Mouse (Mus musculus): Measurements from ENCODE around the gene Tubgcp2. TPM values are rescaled to one million over a fixed set of nuclear protein-coding genes. Genes with fewer than 3 reads are reported as not detected.
A peak's percentile ranks its signal among the peaks of the same experiment; 100 is the strongest.

The Tubgcp2 gene
- polyA plus RNA-seq, 1 experiment from 2014 or later: 40.5 TPM

GRCm38 (mm10) chr7:139949893-139950282 lies 86.6 kb downstream of the Tubgcp2 start:
- under 1% methylated on average over 15 of the region's 15 CpGs for WGBS
- Histone ChIP-seq H3K9me3 (replicated peaks; ENCODE audit: control insufficient read depth, low read length) (no peaks in the 10 kb centered on the region), H3K27me3 (ENCODE audit: control insufficient read depth, insufficient read depth, low read length) (peaks cover 21% of the 10 kb centered on the region), H3K27ac (ENCODE audit: low read length) (peak overlapping the region; percentile 52; the same call in 1 of the 2 replicates), H3K4me2 (ENCODE audit: low read depth, low read length) (peak overlapping the region; percentile 90), H3K4me1 (ENCODE audit: control insufficient read depth, insufficient read depth, low read length) (peaks cover 3% of the 10 kb centered on the region; the same call in 1 of the 2 replicates), H3K36me3 (ENCODE audit: control insufficient read depth, insufficient read depth, low read length) (no peaks in the 10 kb centered on the region), H3K4me3 (replicated peaks; ENCODE audit: low read length) (peak overlapping the region; percentile 62), H3K9ac (ENCODE audit: low read length) (peak overlapping the region; percentile 76)
- ATAC-seq (ENCODE audit: insufficient read depth, low FRiP score): peak; percentile 80

DNA sequence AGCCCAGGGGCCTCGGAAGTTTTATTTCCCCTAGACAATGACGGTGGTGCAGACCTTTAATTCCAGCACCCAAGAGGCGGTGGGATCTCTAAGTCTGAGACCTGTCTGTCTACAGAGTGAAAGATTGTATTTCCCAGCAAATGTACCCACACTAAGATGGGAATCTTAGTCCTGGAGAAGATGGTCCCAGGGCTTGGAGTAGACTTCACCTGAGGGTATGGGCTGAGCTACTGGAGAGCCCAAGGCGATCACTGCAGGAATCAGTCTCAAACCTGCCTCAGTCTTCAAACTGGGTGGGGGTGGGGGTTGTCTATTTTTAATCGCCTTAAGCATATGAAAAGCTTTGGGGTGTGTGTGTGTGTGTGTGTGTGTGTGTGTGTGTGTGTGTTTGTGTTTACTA lies 90.4 kb downstream of the Tubgcp2 start:
- 47% methylated on average over 5 of the region's 5 CpGs for WGBS
- Histone ChIP-seq H3K4me3 (replicated peaks; ENCODE audit: low read length) (no peak overlapping the region), H3K4me2 (ENCODE audit: low read depth, low read length) (no peak overlapping the region), H3K36me3 (ENCODE audit: control insufficient read depth, insufficient read depth, low read length) (no peaks in the 10 kb centered on the region), H3K4me1 (ENCODE audit: control insufficient read depth, insufficient read depth, low read length) (peaks cover 7% of the 10 kb centered on the region), H3K9ac (ENCODE audit: low read length) (no peak overlapping the region), H3K27ac (ENCODE audit: low read length) (no peak overlapping the region), H3K9me3 (replicated peaks; ENCODE audit: control insufficient read depth, low read length) (no peaks in the 10 kb centered on the region), H3K27me3 (ENCODE audit: control insufficient read depth, insufficient read depth, low read length) (peaks cover 54% of the 10 kb centered on the region)
- no peak for ATAC-seq (ENCODE audit: insufficient read depth, low FRiP score)

MicroRNAs within 50 kb of the gene (microRNA counts, 519-probe panel; counts per million panel counts)
- microRNA mmu-miR-202-3p (2,001 counts per million, percentile 39 among the panel's probes with 10 or more counts), microRNA mmu-miR-202-5p (1,802 counts per million, percentile 32 among the panel's probes with 10 or more counts)

Small RNA genes lying within 50 kb of the gene (microRNA-seq; reads per million reads assigned to microRNA genes)
- gene Mir202 (0.99 reads per million), gene Mir7062 (0.50 reads per million), gene mmu-mir-7686 (not detected)

Other genes starting within 250 kb of the Tubgcp2 start
- 0.53 and 1.1 TPM in 2 replicates for gene Adgra1, start 202.5 kb downstream of the Tubgcp2 start, polyA plus RNA-seq (2015; fragmentation: Nextera tagmentation; extraction: Ambion mirVana)
- gene Kndc1, start 142.0 kb downstream of the Tubgcp2 start, polyA plus RNA-seq (2015; fragmentation: Nextera tagmentation; extraction: Ambion mirVana): 0.19 and 0.22 TPM in 2 replicates
- gene Utf1, start 92.9 kb downstream of the Tubgcp2 start, polyA plus RNA-seq (2015; fragmentation: Nextera tagmentation; extraction: Ambion mirVana): not detected in 2 replicates
- 0.24 and 0.34 TPM in 2 replicates for gene 6430531B16Rik, start 57.9 kb downstream of the Tubgcp2 start, polyA plus RNA-seq (2015; fragmentation: Nextera tagmentation; extraction: Ambion mirVana)
- 3.0 and 4.1 TPM in 2 replicates for gene Adam8, start 44.1 kb downstream of the Tubgcp2 start, polyA plus RNA-seq (2015; fragmentation: Nextera tagmentation; extraction: Ambion mirVana)
- gene Zfp511, start 278 bp downstream of the Tubgcp2 start, polyA plus RNA-seq (2015; fragmentation: Nextera tagmentation; extraction: Ambion mirVana): 34.1 and 35.0 TPM in 2 replicates
- 0.05 TPM in 1 of 2 replicates, not detected in the other for gene Msx3, start 12.4 kb upstream of the Tubgcp2 start, polyA plus RNA-seq (2015; fragmentation: Nextera tagmentation; extraction: Ambion mirVana)
- 3.7 and 5.6 TPM in 2 replicates for gene Caly, start 45.9 kb upstream of the Tubgcp2 start, polyA plus RNA-seq (2015; fragmentation: Nextera tagmentation; extraction: Ambion mirVana)
- gene Prap1, start 56.7 kb upstream of the Tubgcp2 start, polyA plus RNA-seq (2015; fragmentation: Nextera tagmentation; extraction: Ambion mirVana): 139 and 141 TPM in 2 replicates
- 37.0 and 38.7 TPM in 2 replicates for gene Fuom, start 65.8 kb upstream of the Tubgcp2 start, polyA plus RNA-seq (2015; fragmentation: Nextera tagmentation; extraction: Ambion mirVana)
- 31.4 and 31.9 TPM in 2 replicates for gene Paox, start 79.1 kb upstream of the Tubgcp2 start, polyA plus RNA-seq (2015; fragmentation: Nextera tagmentation; extraction: Ambion mirVana)
- 156 and 158 TPM in 2 replicates for gene Echs1, start 79.8 kb upstream of the Tubgcp2 start, polyA plus RNA-seq (2015; fragmentation: Nextera tagmentation; extraction: Ambion mirVana)
- 20.2 and 22.8 TPM in 2 replicates for gene Mtg1, start 100.9 kb upstream of the Tubgcp2 start, polyA plus RNA-seq (2015; fragmentation: Nextera tagmentation; extraction: Ambion mirVana)
- 0.96 and 1.1 TPM in 2 replicates for gene Sprn, start 118.2 kb upstream of the Tubgcp2 start, polyA plus RNA-seq (2015; fragmentation: Nextera tagmentation; extraction: Ambion mirVana)
- not detected in 2 replicates for gene Olfr522, start 128.1 kb upstream of the Tubgcp2 start, polyA plus RNA-seq (2015; fragmentation: Nextera tagmentation; extraction: Ambion mirVana)
- gene Olfr523, start 136.5 kb upstream of the Tubgcp2 start, polyA plus RNA-seq (2015; fragmentation: Nextera tagmentation; extraction: Ambion mirVana): not detected in 2 replicates
- not detected in 2 replicates for gene Olfr524, start 169.3 kb upstream of the Tubgcp2 start, polyA plus RNA-seq (2015; fragmentation: Nextera tagmentation; extraction: Ambion mirVana)
- 0.10 and 0.15 TPM in 2 replicates for gene Cd163l1, start 181.6 kb upstream of the Tubgcp2 start, polyA plus RNA-seq (2015; fragmentation: Nextera tagmentation; extraction: Ambion mirVana)
- not detected in 2 replicates for gene 5830411N06Rik, start 210.6 kb upstream of the Tubgcp2 start, polyA plus RNA-seq (2015; fragmentation: Nextera tagmentation; extraction: Ambion mirVana)

All from stomach, embryonic 16.5 days (tissue).